Mouse (Mus musculus) bone marrow macrophage, adult 2 months (primary cell): Measurements from ENCODE around the gene Chrnb1.

Source experiments
- CTCF ChIP-seq: IDR thresholded peaks from 2 replicates; pipeline ENCODE4 v1.5.1; 2012; ENCODE audit warnings: low read depth, mild to moderate bottlenecking, low read length, moderate library complexity
- POLR2A ChIP-seq: IDR thresholded peaks from 2 replicates; pipeline ENCODE4 v1.6.1; 2012; ENCODE audit warnings: mild to moderate bottlenecking, low read depth, low read length, borderline replicate concordance

DNA sequence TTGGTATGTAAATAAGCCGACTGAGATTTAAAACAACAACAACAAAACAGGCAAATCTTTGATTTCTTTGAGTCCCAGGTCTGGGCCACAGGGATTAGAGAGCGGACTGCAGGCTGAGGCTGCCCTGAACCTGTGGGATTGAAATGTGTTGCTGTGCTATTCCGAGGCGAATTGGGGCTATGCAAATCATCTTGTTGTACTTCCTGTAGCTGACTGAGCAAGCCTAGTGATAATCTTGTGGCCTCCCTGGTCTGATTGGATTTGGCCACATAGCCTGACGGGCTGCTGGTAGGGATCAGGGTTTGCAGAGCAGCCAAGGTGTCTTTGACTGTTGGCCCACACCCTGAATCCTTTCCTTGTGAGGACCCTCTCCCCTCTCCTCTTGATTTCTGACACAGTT lies 20.8 kb downstream of the Chrnb1 start:
- TF ChIP-seq POLR2A (no peak), CTCF (no peak)
